Mouse (Mus musculus) liver, adult 2 months (tissue): ENCODE results near the gene Mrfap1.

Experiments used
- CTCF ChIP-seq: fragments of 200-500 bp; IDR thresholded peaks from 2 replicates; pipeline ENCODE4 v1.5.1; 2011; ENCODE audit warnings: low read depth, low read length, control low read depth
- POLR2A ChIP-seq: fragments of 200-500 bp; IDR thresholded peaks from 2 replicates; pipeline ENCODE4 v1.6.1; 2011; ENCODE audit warnings: low read length, control low read depth; ENCODE audit not compliant: insufficient read depth; ENCODE audit errors: extremely low read depth

DNA sequence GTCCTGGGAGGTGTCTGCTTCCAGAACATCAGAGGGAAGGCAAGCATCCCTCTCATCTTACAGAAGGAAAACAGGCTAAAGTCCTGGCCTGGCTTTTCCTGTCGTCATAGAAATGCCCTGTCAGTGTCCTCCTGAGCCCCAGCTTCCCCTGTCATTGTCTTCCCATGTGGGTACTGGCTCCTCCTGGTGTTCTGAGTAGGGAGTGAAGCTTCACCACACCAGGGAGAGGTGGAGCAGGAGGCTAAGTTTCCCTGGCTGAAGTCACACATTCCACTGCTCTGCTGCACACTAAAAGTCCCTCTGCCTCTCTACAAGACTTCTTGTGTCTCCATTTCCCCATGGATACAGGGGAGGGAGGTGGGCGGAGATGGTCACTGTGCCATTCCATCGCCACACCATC is 21.2 kb upstream of the Mrfap1 start:
- TF ChIP-seq CTCF (no peak), POLR2A (no peak)
